Mouse (Mus musculus) retina, embryonic 14.5 days (tissue): ENCODE measurements around the gene Cdkl2.

Experiments used
- DNase-seq: peaks from one replicate; pipeline ENCODE4 v3.0.0-alpha.2; 2015; ENCODE audit warnings: low spot score

Cdkl2 gene

DNA sequence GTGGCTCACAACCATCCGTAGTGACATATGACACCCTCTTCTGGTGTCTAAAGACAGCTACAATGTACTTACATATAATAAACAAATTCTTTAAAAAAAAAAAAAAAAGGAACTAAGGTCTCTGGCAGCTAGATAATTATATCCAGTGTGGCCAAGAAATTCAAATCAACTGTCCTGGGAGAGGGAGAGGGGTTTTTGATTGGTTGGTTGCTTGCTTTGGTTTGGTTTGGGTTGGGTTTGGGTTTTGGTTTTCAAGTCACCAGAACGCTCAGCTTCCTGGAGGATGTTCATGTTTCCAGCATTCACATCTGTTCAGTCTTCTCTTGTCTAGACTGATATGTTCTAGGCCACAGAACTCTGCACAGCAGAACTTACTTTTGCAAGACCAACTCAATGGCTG, 50.6 kb downstream of the Cdkl2 start:
- DNase-seq = no peak

GRCm38 (mm10) chr5:91991191-91991937, 52.3 kb downstream of the Cdkl2 start:
- DNase-seq = no peak

- peak; percentile 6 for DNase-seq
Observed at GRCm38 (mm10) chr5:91989261-91989660, 54.4 kb downstream of the Cdkl2 start.

- DNase-seq = no peak
Observed at GRCm38 (mm10) chr5:91987799-91988198, 55.9 kb downstream of the Cdkl2 start.

DNA sequence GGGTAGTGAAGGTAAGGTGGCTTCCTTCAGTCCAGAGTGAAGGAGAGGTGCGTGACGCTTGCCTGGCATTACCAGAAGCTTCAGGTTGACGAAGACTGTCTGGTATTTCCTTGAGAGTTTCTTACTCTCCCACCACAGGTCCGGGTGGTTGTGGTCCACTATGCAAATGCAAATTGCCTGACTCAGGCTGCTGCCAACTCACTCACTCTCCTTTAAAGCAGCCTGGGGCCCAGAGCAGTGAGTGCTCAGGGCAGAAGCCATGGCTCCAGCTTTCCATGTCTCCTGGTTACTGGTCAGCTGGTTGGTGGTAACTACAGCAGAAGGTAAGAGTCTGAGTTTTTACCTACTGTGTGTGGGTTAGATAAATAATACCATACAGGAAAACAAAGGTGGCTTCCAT, 56.4 kb downstream of the Cdkl2 start, which contains the start of gene Odaph:
Gene Odaph, plus strand, starts transcription at position 240 of the 400 bp plus-strand sequence.
- DNase-seq = no peak

DNA sequence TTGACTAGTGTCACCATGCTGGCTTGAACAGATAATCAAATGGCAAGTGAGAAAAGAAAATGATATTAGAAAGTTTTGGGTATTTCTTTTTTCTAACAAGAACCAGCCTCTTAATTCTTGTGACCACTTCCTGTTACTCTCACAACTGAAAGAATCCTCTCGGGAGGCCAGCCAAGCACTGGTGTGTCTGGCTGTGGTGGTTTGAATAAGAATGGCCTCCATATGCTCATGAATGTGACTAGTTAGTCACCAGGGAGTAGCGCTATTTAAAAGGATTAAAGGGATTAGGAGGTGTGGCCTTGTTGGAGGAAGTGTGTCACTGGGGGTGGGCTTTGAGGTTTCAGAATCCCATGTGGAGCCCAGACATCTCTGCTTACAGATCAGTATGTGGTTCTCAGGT, 58.0 kb downstream of the Cdkl2 start:
- no peak for DNase-seq

DNA sequence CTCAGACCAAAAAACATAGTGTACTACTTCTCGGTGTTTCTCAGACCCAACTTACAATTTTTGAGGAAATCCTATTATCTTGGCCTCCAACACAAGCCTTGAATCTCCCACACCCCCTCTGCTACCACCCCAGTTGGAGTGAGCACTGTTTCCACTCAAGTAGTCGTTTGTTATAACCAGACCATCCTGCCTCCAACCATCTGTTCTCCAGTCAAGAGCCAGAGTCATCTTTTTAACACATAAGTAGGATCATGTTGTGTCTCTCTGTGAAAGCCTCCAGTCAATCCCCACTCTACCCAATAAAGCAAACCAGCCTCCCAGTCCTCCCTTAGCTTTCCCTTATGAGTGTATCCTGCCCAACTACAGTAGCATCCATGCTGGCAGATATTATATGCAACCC, 60.2 kb downstream of the Cdkl2 start:
- DNase-seq = no peak

DNA sequence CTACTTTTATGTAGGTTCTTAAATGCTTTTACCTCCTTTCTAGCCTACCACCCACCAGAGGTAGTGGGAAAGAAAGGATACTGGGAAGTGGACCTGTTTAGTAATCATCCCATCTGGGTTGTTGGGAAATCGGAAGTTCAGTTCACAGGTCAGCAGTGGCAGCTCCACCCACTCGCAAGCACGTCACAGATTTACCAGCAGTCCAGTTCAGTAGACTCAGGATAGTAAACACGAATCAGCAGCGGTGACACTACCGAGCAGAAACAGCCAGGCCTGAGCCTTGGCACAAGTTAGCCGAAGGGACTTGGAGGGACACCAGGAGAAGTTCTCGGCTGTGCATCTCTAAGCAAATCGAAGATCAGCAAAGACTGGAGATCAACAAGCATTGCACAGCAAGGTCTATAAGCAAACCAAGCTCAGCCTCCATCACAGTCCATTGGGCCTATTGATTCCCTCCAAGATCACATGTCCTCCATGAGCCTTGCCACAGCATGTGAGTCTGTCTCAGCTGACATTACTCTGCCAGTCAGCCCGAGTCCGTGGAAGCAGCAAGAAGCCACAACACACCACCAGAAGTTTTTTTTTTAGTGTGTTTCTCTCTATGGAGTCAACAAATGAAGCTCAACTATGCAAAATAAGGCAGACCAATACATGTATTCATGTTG, 62.4 kb downstream of the Cdkl2 start:
- no peak for DNase-seq

DNA sequence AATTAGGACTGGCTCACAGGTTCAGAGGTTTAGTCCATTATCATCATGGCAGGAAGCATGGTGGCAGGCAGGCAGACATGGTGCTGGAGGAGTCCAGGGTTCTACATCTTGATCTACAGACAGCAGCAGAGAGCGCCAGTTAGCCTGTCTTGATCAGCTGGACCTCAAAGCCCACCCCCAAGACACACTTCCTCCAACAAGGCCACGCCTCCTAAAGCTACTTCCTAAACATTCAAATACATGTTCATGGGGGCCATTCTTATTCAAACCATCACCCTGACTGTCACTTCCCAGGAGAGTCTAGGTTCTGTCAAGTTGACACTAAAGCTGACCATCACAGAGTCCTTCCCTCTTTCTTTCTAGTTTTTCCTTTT, 66.3 kb downstream of the Cdkl2 start:
- DNase-seq = no peak

- DNase-seq = no peak
Observed at GRCm38 (mm10) chr5:91976566-91977396, 66.9 kb downstream of the Cdkl2 start.

DNA sequence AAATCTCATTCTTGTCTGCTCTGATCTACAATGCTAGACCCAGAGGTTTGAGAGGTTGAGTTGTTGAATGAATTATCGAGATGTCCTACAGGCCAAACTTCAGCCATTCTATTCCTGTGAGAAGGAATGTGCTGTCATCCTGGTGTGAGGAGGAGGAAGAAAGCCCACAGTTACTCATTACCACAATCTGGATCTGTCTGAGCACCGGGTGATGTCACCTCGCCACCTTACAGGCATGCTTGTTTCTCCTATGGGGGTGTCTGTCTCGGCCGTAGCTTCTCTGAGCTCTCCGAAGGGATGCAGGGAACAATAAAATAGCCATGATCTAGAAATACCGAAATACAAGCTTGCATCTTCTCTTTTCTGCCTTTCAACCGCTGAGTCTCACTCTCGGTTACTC, 67.9 kb downstream of the Cdkl2 start:
- DNase-seq = no peak

DNA sequence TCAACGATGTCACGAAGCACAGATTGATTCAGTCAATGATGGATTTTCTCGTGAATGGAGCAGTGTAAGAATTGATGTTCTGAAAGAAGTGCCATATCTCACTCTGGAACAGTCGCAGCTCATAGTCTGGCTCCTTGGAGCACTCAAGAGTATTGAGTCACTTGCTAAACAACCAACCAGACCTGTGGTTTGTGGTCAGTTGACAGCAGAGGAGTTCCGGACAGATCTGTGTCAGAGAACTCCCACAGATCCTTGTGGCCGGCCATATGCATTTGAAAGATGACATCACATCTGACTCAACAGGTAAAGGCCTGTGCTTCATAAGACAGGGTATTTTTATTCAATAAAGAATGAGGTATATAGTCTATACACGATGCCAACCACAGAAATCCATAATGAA, 69.7 kb downstream of the Cdkl2 start:
- no peak for DNase-seq

GRCm38 (mm10) chr5:91972046-91972445, 71.6 kb downstream of the Cdkl2 start:
- no peak for DNase-seq

- DNase-seq = peak; percentile 92
Observed at GRCm38 (mm10) chr5:91962639-91963440, 80.8 kb downstream of the Cdkl2 start, which contains the start of gene Rchy1. Gene Rchy1 (minus strand): TSS chr5:91963068.

DNA sequence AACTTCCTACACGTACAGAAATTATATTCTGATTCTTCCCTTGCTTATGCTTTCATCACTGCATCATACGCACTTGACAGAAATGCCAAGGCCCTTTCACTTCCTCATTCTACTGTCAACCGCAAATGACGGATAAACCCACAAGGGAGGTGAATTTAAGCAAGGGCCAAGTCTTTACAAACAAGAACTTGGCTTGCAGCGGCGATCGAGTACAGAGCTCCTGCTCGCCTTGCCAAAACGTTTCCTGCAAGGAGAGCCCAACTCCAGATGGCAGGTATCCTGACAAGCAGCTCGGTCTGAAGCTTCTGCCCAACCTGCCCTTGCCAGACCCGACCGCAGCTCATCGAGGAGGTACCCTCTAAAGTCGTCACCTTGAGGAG, 81.4 kb downstream of the Cdkl2 start:
- no peak for DNase-seq

DNA sequence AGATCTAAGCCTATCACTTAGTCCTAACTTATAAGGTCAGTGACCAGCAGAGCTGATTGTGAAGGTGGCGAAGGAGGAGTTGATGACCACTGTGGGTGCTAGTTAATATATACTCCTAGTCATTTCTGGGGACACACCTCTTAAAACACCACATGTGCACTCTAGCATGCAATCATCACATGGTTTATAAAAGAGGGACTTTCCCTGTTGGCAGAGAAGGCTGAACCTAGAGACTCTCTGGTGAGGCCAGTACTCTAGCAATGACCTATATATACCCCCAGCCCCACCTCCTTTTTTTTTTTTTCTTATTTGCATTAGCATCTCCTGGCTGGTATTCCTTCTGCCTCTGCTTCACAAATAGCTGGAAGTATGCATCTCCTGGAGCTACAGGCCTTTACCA, 82.3 kb downstream of the Cdkl2 start:
- DNase-seq = peak; percentile 5

DNA sequence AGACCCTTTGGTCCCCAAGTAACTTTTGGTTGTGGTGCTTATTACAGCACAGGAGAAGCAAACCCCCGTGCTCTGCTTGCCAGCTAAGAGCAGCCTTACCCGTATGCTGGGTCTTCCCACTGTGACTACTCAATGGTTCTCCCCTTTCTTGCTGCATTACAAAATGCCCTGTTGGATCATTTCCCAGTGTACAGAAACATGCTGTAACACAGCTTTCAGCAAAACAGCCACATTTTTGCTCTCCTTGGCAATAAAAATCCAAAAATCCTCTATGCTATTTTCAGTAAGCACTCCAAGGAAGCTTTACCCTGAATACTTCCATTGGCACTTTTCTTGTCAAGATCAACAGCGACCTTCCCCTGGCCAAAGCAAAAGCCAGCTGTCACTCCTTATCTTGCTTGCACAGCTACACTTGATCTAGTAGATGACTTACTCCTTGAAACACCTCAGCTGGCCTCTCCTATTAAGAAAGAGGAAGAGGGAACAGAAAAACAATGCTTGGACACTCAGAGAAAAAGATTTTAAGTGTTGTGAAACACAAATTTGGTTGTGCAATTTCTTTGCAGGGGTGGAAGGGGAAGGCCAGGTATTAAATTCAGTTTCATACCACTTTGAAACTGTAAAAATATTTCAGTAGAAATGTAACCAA, 83.0 kb downstream of the Cdkl2 start:
- DNase-seq = no peak

GRCm38 (mm10) chr5:91959986-91960385, 83.7 kb downstream of the Cdkl2 start:
- no peak for DNase-seq

- DNase-seq = no peak
Observed at GRCm38 (mm10) chr5:91959096-91959495, 84.6 kb downstream of the Cdkl2 start.

GRCm38 (mm10) chr5:91956991-91957760, 86.5 kb downstream of the Cdkl2 start:
- no peak for DNase-seq
